Mouse (Mus musculus) lung, embryonic 14.5 days (tissue): ENCODE results near the gene Sfxn5. TPM values are rescaled to one million over a fixed set of nuclear protein-coding genes. Genes with fewer than 3 reads are reported as not detected.

Experiments used
- ATAC-seq: fragments of 200-750 bp; cut with Nextera tagmentation; 2 replicates; pipeline ENCODE4 v1.8.0; 2017; ENCODE audit warnings: mild to moderate bottlenecking, moderate TSS enrichment, moderate library complexity; ENCODE audit not compliant: insufficient read depth
- DNase-seq: peaks from one replicate; pipeline ENCODE4 v3.0.0-alpha.2; 2015
- H3K27ac ChIP-seq: fragments of 300-500 bp; sonication (generic); 2 replicates; pipeline ENCODE4 v1.5.1; 2014; ENCODE audit warnings: low read depth, mild to moderate bottlenecking, moderate library complexity
- H3K27me3 ChIP-seq: fragments of 300-500 bp; sonication (generic); 2 replicates; pipeline ENCODE4 v1.6.1; 2014; ENCODE audit warnings: low read length, control low read depth; ENCODE audit not compliant: insufficient read depth
- H3K36me3 ChIP-seq: fragments of 300-500 bp; sonication (generic); 2 replicates; pipeline ENCODE4 v1.6.1; 2014; ENCODE audit warnings: control low read depth; ENCODE audit not compliant: insufficient read depth
- H3K4me1 ChIP-seq: fragments of 300-500 bp; sonication (generic); 2 replicates; pipeline ENCODE4 v1.6.1; 2014; ENCODE audit warnings: antibody characterized with exemption, control low read depth; ENCODE audit not compliant: insufficient read depth
- H3K4me2 ChIP-seq: fragments of 300-500 bp; sonication (generic); 2 replicates; pipeline ENCODE4 v1.6.1; 2014; ENCODE audit warnings: mild to moderate bottlenecking
- H3K4me3 ChIP-seq: fragments of 300-500 bp; sonication (generic); 2 replicates; pipeline ENCODE4 v1.5.1; 2014; ENCODE audit warnings: low read depth, low read length
- H3K9ac ChIP-seq: fragments of 300-500 bp; sonication (generic); 2 replicates; pipeline ENCODE4 v1.6.1; 2014
- H3K9me3 ChIP-seq: fragments of 300-500 bp; sonication (generic); 2 replicates; pipeline ENCODE4 v1.6.1; 2016; ENCODE audit warnings: low read depth, low read length, control low read depth
- CTCF ChIP-seq: IDR thresholded peaks from 2 replicates; pipeline ENCODE4 v1.5.1; 2016; ENCODE audit warnings: antibody characterized with exemption, low read depth
- WGBS: fragments of 180-500 bp; shearing (Covaris S2); extraction: QIAGEN DNeasy Blood & Tissue Kit; methylation state at CpG from one replicate; pipeline ENCODE4 v1.1.7; 2014; 5-methylcytosine and 5-hydroxymethylcytosine counted together
- polyA plus RNA-seq: library from polyadenylated mRNA; unstranded; fragments of >200 nt; fragmentation: Nextera tagmentation; extraction: Ambion mirVana; gene quantifications from 2 replicates; pipeline ENCODE4 v1.2.1, GENCODE M21; 2014

Sfxn5 gene
- polyA plus RNA-seq, 1 experiment from 2014 or later = 8.3 TPM

DNA sequence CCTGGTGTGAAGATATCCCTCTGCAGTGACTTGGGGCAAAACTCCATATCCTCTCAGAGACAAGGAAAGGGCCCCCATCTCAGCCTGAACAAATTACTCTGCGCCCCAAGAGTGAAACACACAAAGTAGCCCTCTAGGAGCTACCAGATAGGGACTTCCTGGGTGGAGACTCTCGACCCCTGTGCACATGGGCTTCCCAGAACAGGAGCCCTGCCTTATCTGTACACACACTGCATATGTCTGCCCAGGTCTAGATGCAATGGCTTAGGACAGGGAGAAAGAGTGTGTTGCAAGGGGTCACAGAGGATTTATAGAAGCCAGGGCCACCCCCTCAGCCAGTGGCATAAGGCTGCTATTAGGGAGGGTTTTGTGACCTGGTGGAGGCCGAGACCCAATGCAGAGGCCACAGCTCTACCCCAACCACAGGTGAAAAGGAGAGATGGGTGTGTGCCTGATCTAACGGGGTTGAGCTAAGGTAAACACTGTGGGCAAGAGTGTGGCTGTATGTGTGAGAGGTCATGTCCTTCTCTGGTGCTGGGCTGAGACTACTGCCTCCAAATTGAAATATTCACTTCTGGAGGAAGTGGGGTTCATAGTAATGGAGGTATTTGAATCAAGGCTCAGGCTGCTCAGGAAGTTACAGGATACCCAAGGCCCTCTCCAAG lies 44.9 kb downstream of the Sfxn5 start:
- H3K4me2 ChIP-seq = no peak overlapping the region
- H3K9me3 ChIP-seq = no peaks in the 10 kb centered on the region
- 63% methylated on average over 4 of the region's 4 CpGs for WGBS
- no peaks in the 10 kb centered on the region for H3K36me3 ChIP-seq
- no peaks in the 10 kb centered on the region for H3K4me1 ChIP-seq
- TF ChIP-seq CTCF = no peak
- DNase-seq = no peak
- no peaks in the 10 kb centered on the region for H3K27me3 ChIP-seq
- no peak overlapping the region for H3K9ac ChIP-seq
- no peak overlapping the region for H3K4me3 ChIP-seq
- H3K27ac ChIP-seq = no peak overlapping the region
- no peak for ATAC-seq

DNA sequence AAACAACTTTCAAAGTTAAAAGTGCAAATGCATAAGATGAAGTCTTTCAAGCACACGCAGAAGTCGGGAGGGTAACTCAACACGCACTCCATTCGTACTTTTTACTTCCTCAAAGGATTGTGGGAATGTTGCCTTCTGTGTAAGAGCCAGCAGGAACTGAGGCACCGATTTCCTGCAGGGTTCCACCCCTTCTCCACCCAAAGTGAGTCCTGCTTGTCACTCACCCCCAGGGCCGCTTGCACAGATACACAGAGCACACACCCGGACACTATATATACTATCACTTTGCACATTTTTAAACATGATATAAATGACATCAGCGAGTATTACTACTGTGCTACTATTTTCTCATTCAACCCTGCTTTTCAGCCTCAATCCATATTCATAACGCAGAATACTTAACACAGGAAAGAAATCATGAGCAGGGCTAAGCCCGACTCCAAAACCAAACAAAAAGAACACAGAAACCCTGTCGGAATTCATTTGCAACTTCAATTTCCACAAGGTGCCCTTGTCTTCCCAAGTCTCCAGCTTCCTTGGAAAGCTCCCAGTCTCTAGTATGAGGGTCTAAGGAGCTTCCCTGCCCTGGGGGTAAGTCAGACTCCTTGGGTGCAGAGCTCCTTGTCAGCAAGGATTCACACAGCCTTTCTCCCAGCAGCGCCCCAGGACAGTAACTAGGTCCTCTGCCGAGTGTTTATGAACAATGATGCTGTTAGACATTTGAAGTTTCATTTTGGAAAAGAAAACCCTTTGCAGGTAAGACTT lies 46.8 kb downstream of the Sfxn5 start:
- 67% methylated on average over 13 of the region's 13 CpGs for WGBS
- Histone ChIP-seq H3K4me3 (no peak overlapping the region), H3K27me3 (no peaks in the 10 kb centered on the region), H3K9me3 (no peaks in the 10 kb centered on the region), H3K4me2 (no peak overlapping the region), H3K4me1 (no peaks in the 10 kb centered on the region), H3K9ac (no peak overlapping the region), H3K36me3 (no peaks in the 10 kb centered on the region), H3K27ac (no peak overlapping the region)
- ATAC-seq (no peak), DNase-seq (no peak)
- no peak for TF ChIP-seq CTCF

DNA sequence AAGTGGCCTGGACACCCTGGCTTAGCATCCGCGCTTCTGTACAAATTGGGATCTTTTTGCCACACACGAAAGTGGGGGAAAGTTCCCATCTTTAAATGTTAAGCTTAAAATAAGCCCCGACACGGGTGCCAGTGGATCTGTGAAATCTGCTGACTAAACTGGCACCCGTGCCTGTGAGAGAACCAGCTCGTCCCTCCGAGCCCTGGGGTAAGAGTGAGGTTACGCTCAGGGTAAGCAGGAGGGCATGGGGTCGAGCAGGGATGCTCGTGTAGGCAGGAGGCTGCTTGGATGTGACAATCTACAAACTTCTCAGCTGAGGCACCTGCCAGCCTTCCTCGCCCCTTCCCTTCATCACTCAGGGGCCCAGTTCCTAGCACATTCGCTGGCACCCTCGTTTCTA lies 52.4 kb downstream of the Sfxn5 start:
- no peak overlapping the region for H3K4me2 ChIP-seq
- H3K4me3 ChIP-seq = no peak overlapping the region
- 73% methylated on average over 14 of the region's 14 CpGs for WGBS
- H3K9me3 ChIP-seq = no peaks in the 10 kb centered on the region
- ATAC-seq = no peak
- no peak overlapping the region for H3K9ac ChIP-seq
- DNase-seq = no peak
- no peaks in the 10 kb centered on the region for H3K27me3 ChIP-seq
- TF ChIP-seq CTCF = no peak
- no peak overlapping the region for H3K27ac ChIP-seq
- no peaks in the 10 kb centered on the region for H3K36me3 ChIP-seq
- no peaks in the 10 kb centered on the region for H3K4me1 ChIP-seq

DNA sequence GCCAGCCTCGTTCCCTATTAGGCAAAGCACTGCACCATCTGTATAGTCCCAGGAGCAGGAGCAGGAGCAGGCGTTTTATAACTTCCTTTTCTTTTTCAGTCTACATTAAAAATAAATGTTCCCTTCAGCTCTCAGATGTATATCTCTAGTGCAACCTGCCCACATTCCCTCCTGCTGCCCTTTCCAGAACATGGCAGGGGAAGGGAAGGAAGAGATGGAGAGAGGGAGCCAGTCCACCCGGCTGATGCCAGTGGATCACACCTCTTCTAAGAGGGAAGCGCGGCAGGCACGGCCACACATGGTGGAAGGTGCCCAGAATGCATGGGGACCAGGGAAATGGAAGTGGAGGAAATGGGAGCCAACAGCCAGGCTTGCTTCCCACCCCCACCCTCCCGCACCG lies 56.7 kb downstream of the Sfxn5 start:
- Histone ChIP-seq H3K27me3 (no peaks in the 10 kb centered on the region), H3K36me3 (no peaks in the 10 kb centered on the region), H3K4me2 (no peak overlapping the region), H3K4me3 (no peak overlapping the region), H3K27ac (no peak overlapping the region), H3K4me1 (no peaks in the 10 kb centered on the region), H3K9ac (no peak overlapping the region), H3K9me3 (no peaks in the 10 kb centered on the region)
- no peak for ATAC-seq
- TF ChIP-seq CTCF = no peak
- WGBS = 80% methylated on average over 8 of the region's 8 CpGs
- no peak for DNase-seq

DNA sequence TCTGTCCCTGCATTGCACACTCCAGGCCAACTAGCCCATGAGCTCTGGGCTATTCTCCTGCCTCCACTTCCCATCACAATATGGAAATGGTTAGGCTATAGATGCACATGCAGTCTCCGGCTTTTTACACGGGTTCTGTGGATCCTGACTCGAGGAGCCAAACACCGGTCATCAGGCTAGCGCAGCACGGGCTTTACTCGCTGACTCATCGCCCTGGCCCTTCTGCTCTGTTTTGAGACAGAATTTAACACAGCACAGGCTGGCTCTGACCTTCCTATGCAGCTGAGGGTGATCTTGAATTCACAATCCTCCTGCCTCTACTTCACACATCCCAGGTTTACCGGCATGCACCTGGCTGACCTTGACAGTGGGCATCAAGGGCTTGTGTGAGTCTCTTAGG lies 60.8 kb downstream of the Sfxn5 start:
- no peak for DNase-seq

DNA sequence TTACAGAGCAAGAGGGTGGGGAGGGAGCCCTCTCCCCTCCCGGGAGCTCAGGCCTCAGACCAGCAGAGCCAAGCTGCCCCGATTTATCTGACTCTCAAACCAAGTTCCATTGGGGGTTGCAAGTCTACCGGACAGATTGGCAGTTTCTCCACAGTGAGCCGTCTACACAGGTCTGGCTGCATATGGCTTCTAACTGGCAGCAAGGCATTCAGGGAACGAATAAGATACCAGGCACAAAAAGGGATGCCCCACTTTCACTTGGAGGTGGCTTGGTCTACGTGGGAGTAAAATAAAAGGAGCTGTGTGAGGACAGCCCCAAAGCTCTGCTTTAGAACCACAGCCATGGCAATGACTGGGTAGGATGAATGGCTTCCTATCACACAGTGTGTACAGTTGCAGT lies 67.2 kb downstream of the Sfxn5 start:
- ATAC-seq = no peak
- Histone ChIP-seq H3K9me3 (no peaks in the 10 kb centered on the region), H3K4me2 (no peak overlapping the region), H3K27ac (no peak overlapping the region), H3K27me3 (no peaks in the 10 kb centered on the region), H3K36me3 (no peaks in the 10 kb centered on the region), H3K4me3 (no peak overlapping the region), H3K4me1 (no peaks in the 10 kb centered on the region), H3K9ac (no peak overlapping the region)
- 52% methylated on average over 6 of the region's 6 CpGs for WGBS
- no peak for DNase-seq
- TF ChIP-seq CTCF = no peak

More for the DNA sequence above, 60.8 kb downstream of the Sfxn5 start:
- H3K27ac ChIP-seq = no peak overlapping the region
- TF ChIP-seq CTCF = no peak
- no peaks in the 10 kb centered on the region for H3K9me3 ChIP-seq
- H3K27me3 ChIP-seq = no peaks in the 10 kb centered on the region
- H3K4me2 ChIP-seq = no peak overlapping the region
- H3K36me3 ChIP-seq = no peaks in the 10 kb centered on the region
- no peak overlapping the region for H3K4me3 ChIP-seq
- ATAC-seq = no peak
- WGBS = 73% methylated on average over 9 of the region's 9 CpGs
- H3K9ac ChIP-seq = no peak overlapping the region
- H3K4me1 ChIP-seq = no peaks in the 10 kb centered on the region

DNA sequence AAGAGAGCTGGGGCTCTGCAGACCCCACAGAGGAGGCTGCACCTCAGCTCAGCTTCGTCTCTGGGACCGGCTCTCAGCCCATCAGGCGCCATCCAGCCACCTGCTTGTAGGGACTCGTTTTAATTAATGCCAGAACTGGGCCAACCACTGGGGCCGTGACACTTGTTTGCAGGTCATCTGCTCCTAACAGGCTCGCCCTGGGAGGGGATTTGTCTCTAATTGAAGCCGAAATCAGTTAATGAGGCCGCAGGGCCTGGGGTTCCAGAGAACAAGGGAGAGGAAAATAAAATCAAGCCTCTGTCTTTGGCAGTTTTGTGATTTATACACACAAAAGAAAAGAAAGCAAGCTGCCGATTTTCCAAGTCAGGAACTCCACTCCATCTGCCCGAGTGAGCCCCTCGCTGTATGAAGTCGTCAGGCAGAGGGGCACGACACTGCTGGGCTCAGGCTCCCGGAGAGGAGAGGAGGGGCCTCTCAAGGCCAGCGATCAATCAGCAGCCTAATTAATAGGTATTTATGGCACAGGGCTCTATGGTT lies 68.2 kb downstream of the Sfxn5 start:
- Histone ChIP-seq H3K4me3 (no peak overlapping the region), H3K27me3 (no peaks in the 10 kb centered on the region), H3K9ac (no peak overlapping the region), H3K27ac (no peak overlapping the region), H3K9me3 (no peaks in the 10 kb centered on the region), H3K4me1 (no peaks in the 10 kb centered on the region), H3K36me3 (no peaks in the 10 kb centered on the region), H3K4me2 (no peak overlapping the region)
- DNase-seq = no peak
- no peak for ATAC-seq
- 24% methylated on average over 15 of the region's 15 CpGs for WGBS
- TF ChIP-seq CTCF = no peak
